Mouse (Mus musculus) neural tube, embryonic 10.5 days (tissue): ENCODE data around the gene Narf.

Source experiments
- DNase-seq: peaks from one replicate; pipeline ENCODE4 v3.0.0-alpha.2; 2017; ENCODE audit warnings: low spot score; ENCODE audit errors: extremely low spot score

Gene Narf

DNA sequence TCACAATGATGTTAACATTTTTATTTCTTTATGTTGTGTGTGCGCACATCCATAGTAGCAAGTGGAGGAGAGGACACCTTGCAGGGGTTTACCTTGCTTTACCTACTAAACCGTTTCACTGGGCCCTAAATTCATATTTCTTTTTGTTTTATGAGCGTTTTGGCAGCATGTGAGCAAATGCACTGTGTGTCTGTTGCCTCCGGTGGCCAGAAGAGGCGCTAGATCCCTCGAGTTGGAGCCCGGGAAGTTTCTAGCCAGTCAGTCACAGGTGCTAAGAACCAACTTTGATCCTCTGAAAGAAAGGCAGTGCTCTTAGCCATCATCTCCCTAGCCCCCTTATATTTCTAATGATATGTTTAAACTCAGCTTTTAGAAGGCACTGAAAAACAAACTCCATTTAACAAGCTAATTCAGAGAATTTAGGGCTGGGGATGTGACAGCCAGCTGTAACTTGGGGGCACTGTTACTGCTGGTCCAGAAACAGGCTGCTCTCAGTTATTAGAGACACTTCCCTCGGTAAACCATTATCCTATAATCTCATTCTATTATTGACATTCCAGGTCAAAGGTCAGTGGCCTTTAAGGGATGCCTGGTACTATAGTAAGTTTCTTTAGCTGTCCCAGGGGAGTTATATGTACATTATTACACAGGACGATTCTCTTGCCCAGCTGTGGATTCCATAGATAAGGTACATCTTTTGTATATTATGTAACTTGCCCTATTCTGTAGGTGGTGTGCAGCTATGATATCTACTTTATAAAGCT lies 1.4 kb upstream of the Narf start:
- DNase-seq: peak; percentile 33

DNA sequence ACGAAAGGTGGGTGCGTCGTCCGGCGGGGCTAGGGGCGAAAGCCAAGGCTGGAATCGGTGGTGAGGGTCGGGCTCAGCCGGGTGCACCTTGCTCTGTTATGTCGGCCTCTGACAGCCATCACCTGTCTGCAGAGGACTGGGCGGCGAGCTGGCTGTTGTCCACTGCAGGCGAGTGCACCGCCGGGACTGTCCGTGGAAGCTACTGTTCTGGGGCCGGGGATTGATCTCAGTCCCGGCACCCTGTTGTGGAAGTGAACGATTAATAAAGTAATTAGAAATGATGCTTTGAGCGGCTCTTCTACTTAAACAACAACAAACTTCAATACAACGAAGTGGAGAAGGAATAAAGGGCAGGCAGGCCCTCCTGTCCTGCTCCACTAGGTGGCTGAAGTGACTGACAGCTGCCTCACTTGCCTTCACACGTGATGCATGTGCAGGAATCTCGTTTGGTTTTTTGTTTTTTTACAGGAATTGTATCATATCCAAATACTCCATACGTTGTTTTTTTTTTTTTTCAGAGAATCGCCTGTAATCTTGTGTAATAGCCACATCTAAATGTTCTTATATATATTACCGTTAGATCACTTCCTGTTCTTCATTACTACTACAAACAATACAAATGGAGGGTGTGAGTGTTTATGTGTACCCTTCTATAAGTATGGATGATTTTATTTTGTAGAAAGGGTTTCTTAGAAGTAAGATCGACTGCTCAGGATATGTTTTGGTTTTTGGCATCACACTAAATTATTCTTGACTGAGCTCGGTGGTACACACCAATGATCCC lies 484 bp downstream of the Narf start:
- DNase-seq: no peak

DNA sequence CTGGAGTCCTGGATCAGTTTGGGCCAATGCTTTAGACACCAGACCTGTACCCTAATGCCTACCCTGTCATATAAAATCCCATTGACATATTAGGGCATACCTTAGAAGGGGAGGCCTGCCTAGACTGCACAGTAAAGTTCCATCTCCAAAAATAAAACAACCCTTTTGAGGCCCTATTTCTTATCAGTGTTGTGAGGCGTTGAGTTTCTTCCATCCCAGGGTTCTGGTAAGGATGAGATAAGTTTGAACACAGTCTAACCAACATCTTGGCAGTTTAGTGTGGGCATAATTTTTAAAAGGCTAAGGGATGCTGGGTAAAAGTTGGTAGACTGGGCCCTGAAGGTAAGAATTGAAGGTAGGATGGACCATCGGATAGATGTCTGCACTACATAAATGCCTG lies 2.6 kb downstream of the Narf start:
- DNase-seq: no peak

DNA sequence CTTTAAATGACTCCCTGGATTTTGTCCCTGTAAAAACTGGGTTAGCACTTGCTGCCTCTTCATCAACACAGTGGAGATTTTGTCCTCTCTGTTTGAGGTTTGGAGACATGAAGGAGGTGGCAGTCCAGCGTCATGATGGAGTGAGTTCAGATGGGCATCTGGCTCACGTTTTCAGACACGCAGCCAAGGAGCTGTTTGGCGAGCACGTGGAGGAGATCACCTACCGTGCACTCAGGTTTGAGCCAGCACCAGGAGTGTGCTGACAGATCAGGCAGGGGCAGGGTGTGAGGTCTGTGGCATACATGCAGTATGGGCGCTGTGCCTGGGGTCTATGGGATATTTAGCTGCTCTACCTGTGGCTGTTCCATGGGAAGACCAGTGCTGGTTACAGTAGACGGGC lies 13.1 kb downstream of the Narf start:
- DNase-seq: no peak

- DNase-seq: peak; percentile 86
These were observed 22.4 kb downstream of the Narf start, which contains the start of gene Foxk2 for GRCm38 (mm10) chr11:121259160-121260100. Gene Foxk2 (plus strand): TSS chr11:121259990.

DNA sequence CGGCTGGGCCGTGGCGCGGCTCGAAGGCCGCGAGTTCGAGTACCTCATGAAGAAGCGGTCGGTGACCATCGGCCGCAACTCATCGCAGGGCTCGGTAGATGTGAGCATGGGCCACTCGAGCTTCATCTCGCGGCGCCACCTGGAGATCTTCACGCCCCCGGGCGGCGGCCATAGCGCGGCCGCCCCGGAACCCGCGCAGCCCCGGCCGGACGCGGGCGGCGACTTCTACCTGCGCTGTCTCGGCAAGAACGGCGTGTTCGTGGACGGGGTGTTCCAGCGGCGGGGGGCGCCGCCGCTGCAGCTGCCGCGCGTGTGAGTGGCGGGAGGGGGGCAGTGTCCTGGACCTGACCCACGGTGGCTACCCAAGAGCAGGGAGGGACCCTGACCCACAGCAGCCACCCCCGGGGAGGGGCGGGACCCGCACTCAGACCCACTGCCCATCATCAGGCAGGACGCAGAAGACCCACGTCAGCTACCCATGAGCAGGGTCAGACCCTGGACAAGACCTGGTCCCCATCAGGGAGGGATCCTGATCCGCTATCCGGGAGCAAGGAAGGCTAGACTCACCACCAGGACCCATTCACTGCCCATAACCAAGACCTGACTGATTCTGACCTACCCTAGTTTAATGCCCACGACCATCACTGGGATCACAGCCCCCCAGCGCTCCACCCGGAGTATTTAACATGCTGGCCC lies 23.3 kb downstream of the Narf start:
- peak; percentile 52 for DNase-seq

GRCm38 (mm10) chr11:121261074-121261473 lies 24.0 kb downstream of the Narf start:
- DNase-seq: no peak

GRCm38 (mm10) chr11:121277516-121277915 lies 40.5 kb downstream of the Narf start:
- DNase-seq: no peak

DNA sequence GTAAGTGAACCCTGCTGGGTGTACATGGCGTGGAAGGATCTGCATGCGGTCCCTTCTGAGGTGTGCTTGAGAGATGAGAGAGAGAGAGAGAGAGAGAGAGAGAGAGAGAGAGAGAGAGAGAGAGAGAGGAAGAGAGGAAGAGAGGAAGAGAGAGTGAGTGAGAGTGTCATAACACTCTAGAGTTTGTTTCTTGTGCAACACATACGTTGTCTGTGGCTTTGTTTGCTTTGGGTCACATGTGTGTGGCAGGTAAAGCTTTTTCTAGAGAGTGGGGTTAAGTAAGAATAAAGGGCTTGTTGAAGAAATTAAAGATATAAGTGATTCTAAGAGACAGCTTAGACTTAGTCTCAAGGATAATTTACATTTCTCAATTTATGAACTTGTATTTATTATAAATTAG lies 41.0 kb downstream of the Narf start:
- no peak for DNase-seq

- no peak for DNase-seq
These were observed 45.9 kb downstream of the Narf start for GRCm38 (mm10) chr11:121282911-121283310.

DNA sequence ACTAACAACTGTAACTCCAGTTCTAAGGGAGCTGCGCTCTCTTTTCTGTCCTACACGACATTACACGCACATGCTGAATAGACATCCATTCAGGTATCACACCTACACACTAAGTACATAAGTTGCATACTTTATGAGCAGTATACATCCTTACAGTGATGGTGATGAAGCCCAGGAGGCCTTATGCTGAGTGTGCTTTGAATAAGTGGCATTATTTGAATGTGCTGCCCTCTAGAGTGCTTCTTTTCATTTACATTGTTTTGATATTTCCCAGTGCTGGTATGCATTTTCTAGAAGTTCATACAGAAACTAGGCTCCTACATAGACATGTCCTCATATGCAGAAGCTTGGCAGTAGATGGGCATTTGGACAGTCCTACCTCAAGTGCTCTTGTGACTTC lies 52.8 kb downstream of the Narf start:
- no peak for DNase-seq

GRCm38 (mm10) chr11:121294771-121295170 lies 57.7 kb downstream of the Narf start:
- DNase-seq: no peak

GRCm38 (mm10) chr11:121298493-121298892 lies 61.4 kb downstream of the Narf start:
- DNase-seq: no peak

GRCm38 (mm10) chr11:121300265-121300664 lies 63.2 kb downstream of the Narf start:
- no peak for DNase-seq

DNA sequence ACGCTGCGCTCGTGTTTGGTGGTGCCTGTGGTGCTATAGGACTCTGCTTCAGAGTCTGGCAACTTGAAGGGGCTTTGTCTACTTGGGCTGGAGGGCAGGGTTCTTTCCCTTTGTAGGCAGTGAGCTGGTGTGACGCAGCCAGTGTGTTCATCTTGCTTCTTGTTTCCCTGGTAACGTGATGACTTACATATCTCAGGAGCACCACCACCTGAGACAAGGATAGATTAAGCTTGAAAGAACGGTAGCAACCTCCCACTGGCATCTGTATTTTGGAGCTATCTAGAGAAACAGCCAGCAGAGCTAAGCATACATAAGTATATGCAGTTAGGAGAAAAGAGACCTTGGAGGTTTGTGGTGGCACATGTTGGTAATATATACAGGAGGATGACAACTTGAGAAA lies 68.3 kb downstream of the Narf start:
- no peak for DNase-seq
